Mouse (Mus musculus): ENCODE results near the gene Mgp. TPM values are rescaled to one million over a fixed set of nuclear protein-coding genes. Genes with fewer than 3 reads are reported as not detected.

The Mgp gene
- polyA plus RNA-seq, 1 experiment from 2014 or later, result 224 TPM

GRCm38 (mm10) chr6:136902527-136902926 is 26.9 kb upstream of the Mgp start:
- no peaks in the 10 kb centered on the region for H3K9me3 ChIP-seq (replicated peaks; ENCODE audit: control insufficient read depth, low read length)
- H3K4me1 ChIP-seq (ENCODE audit: control insufficient read depth, insufficient read depth, low read length), result peaks cover 13% of the 10 kb centered on the region
- no peak for ATAC-seq (ENCODE audit: insufficient read depth, low FRiP score)
- no peaks in the 10 kb centered on the region for H3K36me3 ChIP-seq (ENCODE audit: control insufficient read depth, insufficient read depth, low read length)
- H3K27me3 ChIP-seq (ENCODE audit: control insufficient read depth, insufficient read depth, low read length), result no peaks in the 10 kb centered on the region
- H3K4me2 ChIP-seq (ENCODE audit: low read depth, low read length), result no peak overlapping the region
- no peak overlapping the region for H3K27ac ChIP-seq (ENCODE audit: low read length)
- 89% methylated on average over 9 of the region's 9 CpGs for WGBS
- H3K9ac ChIP-seq (ENCODE audit: low read length), result no peak overlapping the region
- H3K4me3 ChIP-seq (replicated peaks; ENCODE audit: low read length), result no peak overlapping the region

- H3K4me2 ChIP-seq (ENCODE audit: low read depth, low read length), result no peak overlapping the region
- H3K9me3 ChIP-seq (replicated peaks; ENCODE audit: control insufficient read depth, low read length), result no peaks in the 10 kb centered on the region
- no peaks in the 10 kb centered on the region for H3K36me3 ChIP-seq (ENCODE audit: control insufficient read depth, insufficient read depth, low read length)
- peaks cover 3% of the 10 kb centered on the region; the same call in 1 of the 2 replicates for H3K4me1 ChIP-seq (ENCODE audit: control insufficient read depth, insufficient read depth, low read length)
- WGBS, result 47% methylated on average over 2 of the region's 2 CpGs
- H3K27me3 ChIP-seq (ENCODE audit: control insufficient read depth, insufficient read depth, low read length), result no peaks in the 10 kb centered on the region
- no peak overlapping the region for H3K4me3 ChIP-seq (replicated peaks; ENCODE audit: low read length)
- ATAC-seq (ENCODE audit: insufficient read depth, low FRiP score), result peak; percentile 67; the same call in 1 of the 2 replicates
- peak overlapping the region; percentile 53; the same call in 1 of the 2 replicates for H3K27ac ChIP-seq (ENCODE audit: low read length)
- H3K9ac ChIP-seq (ENCODE audit: low read length), result no peak overlapping the region
Observed at GRCm38 (mm10) chr6:136901010-136901409, 25.4 kb upstream of the Mgp start.

GRCm38 (mm10) chr6:136900369-136901009 is 24.9 kb upstream of the Mgp start:
- no peaks in the 10 kb centered on the region for H3K9me3 ChIP-seq (replicated peaks; ENCODE audit: control insufficient read depth, low read length)
- WGBS, result 36% methylated on average over 4 of the region's 4 CpGs
- ATAC-seq (ENCODE audit: insufficient read depth, low FRiP score), result peak; percentile 82
- no peaks in the 10 kb centered on the region for H3K36me3 ChIP-seq (ENCODE audit: control insufficient read depth, insufficient read depth, low read length)
- no peak overlapping the region for H3K4me3 ChIP-seq (replicated peaks; ENCODE audit: low read length)
- no peak overlapping the region for H3K9ac ChIP-seq (ENCODE audit: low read length)
- H3K27ac ChIP-seq (ENCODE audit: low read length), result peak overlapping the region; percentile 71
- no peaks in the 10 kb centered on the region for H3K27me3 ChIP-seq (ENCODE audit: control insufficient read depth, insufficient read depth, low read length)
- H3K4me2 ChIP-seq (ENCODE audit: low read depth, low read length), result no peak overlapping the region
- peaks cover 3% of the 10 kb centered on the region; the same call in 1 of the 2 replicates for H3K4me1 ChIP-seq (ENCODE audit: control insufficient read depth, insufficient read depth, low read length)

- no peak for ATAC-seq (ENCODE audit: insufficient read depth, low FRiP score)
- Histone ChIP-seq H3K27me3 (ENCODE audit: control insufficient read depth, insufficient read depth, low read length) (no peaks in the 10 kb centered on the region), H3K9me3 (replicated peaks; ENCODE audit: control insufficient read depth, low read length) (no peaks in the 10 kb centered on the region), H3K4me3 (replicated peaks; ENCODE audit: low read length) (no peak overlapping the region), H3K36me3 (ENCODE audit: control insufficient read depth, insufficient read depth, low read length) (no peaks in the 10 kb centered on the region), H3K9ac (ENCODE audit: low read length) (no peak overlapping the region), H3K27ac (ENCODE audit: low read length) (no peak overlapping the region), H3K4me2 (ENCODE audit: low read depth, low read length) (no peak overlapping the region), H3K4me1 (ENCODE audit: control insufficient read depth, insufficient read depth, low read length) (peaks cover 14% of the 10 kb centered on the region)
- 73% methylated on average over 2 of the region's 2 CpGs for WGBS
Observed at GRCm38 (mm10) chr6:136898954-136899353, 23.3 kb upstream of the Mgp start.

- peak overlapping the region; percentile 79 for H3K27ac ChIP-seq (ENCODE audit: low read length)
- H3K4me2 ChIP-seq (ENCODE audit: low read depth, low read length), result no peak overlapping the region
- WGBS, result 35% methylated on average over 4 of the region's 4 CpGs
- H3K27me3 ChIP-seq (ENCODE audit: control insufficient read depth, insufficient read depth, low read length), result no peaks in the 10 kb centered on the region
- no peak overlapping the region for H3K9ac ChIP-seq (ENCODE audit: low read length)
- no peak overlapping the region for H3K4me3 ChIP-seq (replicated peaks; ENCODE audit: low read length)
- no peaks in the 10 kb centered on the region for H3K9me3 ChIP-seq (replicated peaks; ENCODE audit: control insufficient read depth, low read length)
- H3K36me3 ChIP-seq (ENCODE audit: control insufficient read depth, insufficient read depth, low read length), result no peaks in the 10 kb centered on the region
- no peak for ATAC-seq (ENCODE audit: insufficient read depth, low FRiP score)
- H3K4me1 ChIP-seq (ENCODE audit: control insufficient read depth, insufficient read depth, low read length), result peaks cover 14% of the 10 kb centered on the region
Observed at GRCm38 (mm10) chr6:136898222-136898621, 22.6 kb upstream of the Mgp start.

- Histone ChIP-seq H3K9ac (ENCODE audit: low read length) (no peak overlapping the region), H3K4me3 (replicated peaks; ENCODE audit: low read length) (no peak overlapping the region), H3K4me1 (ENCODE audit: control insufficient read depth, insufficient read depth, low read length) (peaks cover 14% of the 10 kb centered on the region), H3K4me2 (ENCODE audit: low read depth, low read length) (no peak overlapping the region), H3K27me3 (ENCODE audit: control insufficient read depth, insufficient read depth, low read length) (no peaks in the 10 kb centered on the region), H3K27ac (ENCODE audit: low read length) (peak overlapping the region; percentile 81), H3K36me3 (ENCODE audit: control insufficient read depth, insufficient read depth, low read length) (no peaks in the 10 kb centered on the region), H3K9me3 (replicated peaks; ENCODE audit: control insufficient read depth, low read length) (no peaks in the 10 kb centered on the region)
- no peak for ATAC-seq (ENCODE audit: insufficient read depth, low FRiP score)
- 46% methylated on average over 4 of the region's 4 CpGs for WGBS
Observed at GRCm38 (mm10) chr6:136897789-136898188, 22.2 kb upstream of the Mgp start.

GRCm38 (mm10) chr6:136894532-136895339 is 19.1 kb upstream of the Mgp start:
- H3K27me3 ChIP-seq (ENCODE audit: control insufficient read depth, insufficient read depth, low read length), result no peaks in the 10 kb centered on the region
- no peaks in the 10 kb centered on the region for H3K9me3 ChIP-seq (replicated peaks; ENCODE audit: control insufficient read depth, low read length)
- H3K4me1 ChIP-seq (ENCODE audit: control insufficient read depth, insufficient read depth, low read length), result peaks cover 14% of the 10 kb centered on the region
- H3K36me3 ChIP-seq (ENCODE audit: control insufficient read depth, insufficient read depth, low read length), result no peaks in the 10 kb centered on the region
- peak; percentile 63 for ATAC-seq (ENCODE audit: insufficient read depth, low FRiP score)
- H3K9ac ChIP-seq (ENCODE audit: low read length), result peak overlapping the region; percentile 4; the same call in 1 of the 2 replicates
- H3K4me2 ChIP-seq (ENCODE audit: low read depth, low read length), result no peak overlapping the region
- H3K4me3 ChIP-seq (replicated peaks; ENCODE audit: low read length), result no peak overlapping the region
- WGBS, result 18% methylated on average over 15 of the region's 15 CpGs
- peak overlapping the region; percentile 59 for H3K27ac ChIP-seq (ENCODE audit: low read length)

GRCm38 (mm10) chr6:136892002-136892401 is 16.4 kb upstream of the Mgp start:
- no peak for ATAC-seq (ENCODE audit: insufficient read depth, low FRiP score)
- Histone ChIP-seq H3K27me3 (ENCODE audit: control insufficient read depth, insufficient read depth, low read length) (no peaks in the 10 kb centered on the region), H3K27ac (ENCODE audit: low read length) (no peak overlapping the region), H3K4me3 (replicated peaks; ENCODE audit: low read length) (no peak overlapping the region), H3K4me1 (ENCODE audit: control insufficient read depth, insufficient read depth, low read length) (peaks cover 22% of the 10 kb centered on the region), H3K9ac (ENCODE audit: low read length) (no peak overlapping the region), H3K4me2 (ENCODE audit: low read depth, low read length) (no peak overlapping the region), H3K36me3 (ENCODE audit: control insufficient read depth, insufficient read depth, low read length) (no peaks in the 10 kb centered on the region), H3K9me3 (replicated peaks; ENCODE audit: control insufficient read depth, low read length) (no peaks in the 10 kb centered on the region)
- WGBS, result 91% methylated on average over 2 of the region's 2 CpGs

- Histone ChIP-seq H3K27me3 (ENCODE audit: control insufficient read depth, insufficient read depth, low read length) (no peaks in the 10 kb centered on the region), H3K4me2 (ENCODE audit: low read depth, low read length) (no peak overlapping the region), H3K4me1 (ENCODE audit: control insufficient read depth, insufficient read depth, low read length) (peaks cover 12% of the 10 kb centered on the region), H3K9me3 (replicated peaks; ENCODE audit: control insufficient read depth, low read length) (no peaks in the 10 kb centered on the region), H3K27ac (ENCODE audit: low read length) (no peak overlapping the region), H3K4me3 (replicated peaks; ENCODE audit: low read length) (no peak overlapping the region), H3K36me3 (ENCODE audit: control insufficient read depth, insufficient read depth, low read length) (no peaks in the 10 kb centered on the region), H3K9ac (ENCODE audit: low read length) (no peak overlapping the region)
- ATAC-seq (ENCODE audit: insufficient read depth, low FRiP score), result no peak
- WGBS, result 84% methylated on average over 6 of the region's 6 CpGs
Observed at GRCm38 (mm10) chr6:136889554-136889953, 13.9 kb upstream of the Mgp start.

All from stomach, embryonic 16.5 days (tissue).